9 mouse cellular contexts compared by ENCODE assay signal in the genomic region with DNA sequence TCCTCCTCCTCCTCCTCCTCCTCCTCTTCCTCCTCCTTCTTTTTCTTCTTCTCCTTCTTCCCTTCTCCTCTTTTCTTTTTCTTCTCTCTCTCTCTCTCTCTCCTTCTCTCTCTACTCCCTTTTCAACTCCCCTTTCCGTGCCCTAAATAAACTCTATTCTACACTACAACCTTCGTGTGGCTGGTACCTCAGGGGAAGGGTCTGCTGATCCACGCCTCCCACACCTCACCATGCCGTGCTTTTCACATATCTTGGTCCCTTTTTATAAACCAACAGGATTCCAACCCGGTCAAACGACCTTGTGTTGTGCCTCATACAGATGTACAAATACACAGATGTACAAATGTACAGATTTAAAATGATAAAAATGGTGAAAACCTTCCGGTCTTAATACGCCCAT. TPM values are rescaled to one million over a fixed set of nuclear protein-coding genes. Genes with fewer than 3 reads are reported as not detected.
DNase-seq lines count a peak whose midpoint lies in the region; ATAC-seq and TF ChIP-seq lines count a peak whose summit lies in the region.
"Had no signal": no experiment of that assay in that cellular context is flagged by ENCODE, and none has a peak within 500 bp of the region (broad histone marks: within the 10 kb centered on the region; RNA-seq: fewer than 3 reads in every experiment).

No protein-coding gene starts in this region.

- no peak for ATAC-seq in kidney, embryonic 15.5 days (replicated peaks; ENCODE audit: low FRiP score)
- no peak for ATAC-seq in hindbrain, embryonic 12.5 days (ENCODE audit: low FRiP score)
- no peak for ATAC-seq in midbrain, embryonic 11.5 days (ENCODE audit: low FRiP score)

- H3K27me3 ChIP-seq in kidney, embryonic 15.5 days, result peaks cover 34% of the 10 kb centered on the region
- H3K27me3 ChIP-seq in hindbrain, embryonic 12.5 days, result peaks cover 60% of the 10 kb centered on the region
- peaks cover 31% of the 10 kb centered on the region for H3K27me3 ChIP-seq in midbrain, embryonic 11.5 days (ENCODE audit: control insufficient read depth, insufficient read depth, low read length)

- 9% methylated on average over 8 of the region's 8 CpGs for WGBS in kidney, embryonic 15.5 days
- 21% methylated on average over 8 of the region's 8 CpGs for WGBS in hindbrain, embryonic 12.5 days
- WGBS in midbrain, embryonic 11.5 days, result 18% methylated on average over 8 of the region's 8 CpGs

- no peaks in the 10 kb centered on the region for H3K9me3 ChIP-seq in kidney, embryonic 15.5 days (replicated peaks)
- H3K9me3 ChIP-seq in hindbrain, embryonic 12.5 days (replicated peaks), result no peaks in the 10 kb centered on the region
- H3K9me3 ChIP-seq in midbrain, embryonic 11.5 days (ENCODE audit: control insufficient read depth, low read length), result no peaks in the 10 kb centered on the region

- peaks cover 65% of the 10 kb centered on the region for H3K4me1 ChIP-seq in kidney, embryonic 15.5 days
- peaks cover 14% of the 10 kb centered on the region for H3K4me1 ChIP-seq in bone marrow macrophage, adult 2 months (ENCODE audit: control insufficient read depth, insufficient read depth, low read length)
- peaks cover 44% of the 10 kb centered on the region for H3K4me1 ChIP-seq in hindbrain, embryonic 12.5 days
- H3K4me1 ChIP-seq in midbrain, embryonic 11.5 days (ENCODE audit: control insufficient read depth, insufficient read depth, low read length), result peaks cover 44% of the 10 kb centered on the region

- H3K4me2 ChIP-seq in kidney, embryonic 15.5 days, result peak overlapping the region; percentile 67
- peak overlapping the region; percentile 97 for H3K4me2 ChIP-seq in hindbrain, embryonic 12.5 days (replicated peaks)
- H3K4me2 ChIP-seq in midbrain, embryonic 11.5 days, result peak overlapping the region; percentile 68

- H3K4me3 ChIP-seq in kidney, embryonic 15.5 days (replicated peaks), result peak overlapping the region; percentile 95
- H3K4me3 ChIP-seq in bone marrow macrophage, adult 2 months (ENCODE audit: insufficient read depth, low read length), result peak overlapping the region; percentile 91
- peak overlapping the region; percentile 84 for H3K4me3 ChIP-seq in hindbrain, embryonic 12.5 days
- peak overlapping the region; percentile 94 for H3K4me3 ChIP-seq in midbrain, embryonic 11.5 days (ENCODE audit: low read depth, low read length)

- peak overlapping the region; percentile 51 for H3K9ac ChIP-seq in kidney, embryonic 15.5 days
- peak overlapping the region; percentile 48 for H3K9ac ChIP-seq in hindbrain, embryonic 12.5 days
- H3K9ac ChIP-seq in midbrain, embryonic 11.5 days (ENCODE audit: low read length), result peak overlapping the region; percentile 44

- no peak for TF ChIP-seq POLR2A in bone marrow macrophage, adult 2 months (IDR thresholded peaks at IDR 0.05; ENCODE audit: borderline replicate concordance, low read depth, low read length)

- H3K27ac ChIP-seq in kidney, embryonic 15.5 days, result peak overlapping the region; percentile 76
- peak overlapping the region; percentile 19; the same call in 1 of the 2 replicates for H3K27ac ChIP-seq in bone marrow macrophage, adult 2 months (ENCODE audit: insufficient read depth, low read depth, low read length)
- peak overlapping the region; percentile 25; the same call in 1 of the 2 replicates for H3K27ac ChIP-seq in hindbrain, embryonic 12.5 days
- H3K27ac ChIP-seq in midbrain, embryonic 11.5 days (ENCODE audit: low read depth, low read length), result no peak overlapping the region

- no peak for TF ChIP-seq CTCF in bone marrow macrophage, adult 2 months (IDR thresholded peaks at IDR 0.05; ENCODE audit: low read depth, low read length)

- no peak for DNase-seq in kidney, adult 9 months
- no peak for DNase-seq in midbrain, embryonic 11.5 days (ENCODE audit: low spot score, missing footprints)
- DNase-seq in adrenal gland, postnatal 25 days, result no peak
- no peak for DNase-seq in c-Kit-positive CD71-positive TER-119-positive erythroid progenitor cells, embryonic 14.5 days (ENCODE audit: low spot score)
- no peak for DNase-seq in right cerebral cortex, postnatal 36 days (ENCODE audit: low spot score in 2 of 2)

- H3K36me3 ChIP-seq in kidney, embryonic 15.5 days, result peaks cover 20% of the 10 kb centered on the region
- H3K36me3 ChIP-seq in hindbrain, embryonic 12.5 days, result peaks cover 19% of the 10 kb centered on the region
- H3K36me3 ChIP-seq in midbrain, embryonic 11.5 days (ENCODE audit: control insufficient read depth, insufficient read depth, low read length), result no peaks in the 10 kb centered on the region

RNA-seq across cellular contexts. Expression of a gene that starts 0.7 kb away (rescaled TPM):
- 22.3 and 28.7 TPM in 2 replicates for polyA plus RNA-seq in kidney, embryonic 15.5 days (2015; fragmentation: Nextera tagmentation; extraction: Ambion mirVana)
- polyA plus RNA-seq in bone marrow macrophage, adult 2 months (2012; ENCODE audit: insufficient read depth, insufficient read length, missing spikeins), result 14.0 and 19.7 TPM in 2 replicates
- polyA plus RNA-seq in hindbrain, embryonic 12.5 days (2016; fragmentation: Nextera tagmentation; extraction: Ambion mirVana), result 25.3 and 25.6 TPM in 2 replicates
- 18.1 and 19.8 TPM in 2 replicates for polyA plus RNA-seq in midbrain, embryonic 11.5 days (2014; fragmentation: Nextera tagmentation; extraction: Ambion mirVana)
- 44.9 and 48.7 TPM in 2 replicates for total RNA-seq in adrenal gland, postnatal 25 days (2021)

RNA-seq across cellular contexts. Expression of a gene that starts 4.9 kb away (rescaled TPM):
- polyA plus RNA-seq in kidney, embryonic 15.5 days (2015; fragmentation: Nextera tagmentation; extraction: Ambion mirVana), result not detected in 2 replicates
- polyA plus RNA-seq in bone marrow macrophage, adult 2 months (2012; ENCODE audit: insufficient read depth, insufficient read length, missing spikeins), result not detected in 2 replicates
- polyA plus RNA-seq in hindbrain, embryonic 12.5 days (2016; fragmentation: Nextera tagmentation; extraction: Ambion mirVana), result 1.2 and 2.1 TPM in 2 replicates
- 8.6 and 12.6 TPM in 2 replicates for polyA plus RNA-seq in midbrain, embryonic 11.5 days (2014; fragmentation: Nextera tagmentation; extraction: Ambion mirVana)
- not detected in 2 replicates for total RNA-seq in adrenal gland, postnatal 25 days (2021)
- total RNA-seq: hematopoietic stem cell, adult 5-6 weeks had no signal

RNA-seq across cellular contexts. Expression of a gene that starts 22.3 kb away (rescaled TPM):
- 6.2 and 7.8 TPM in 2 replicates for polyA plus RNA-seq in kidney, embryonic 15.5 days (2015; fragmentation: Nextera tagmentation; extraction: Ambion mirVana)
- 0.47 TPM in 1 of 2 replicates, not detected in the other for polyA plus RNA-seq in bone marrow macrophage, adult 2 months (2012; ENCODE audit: insufficient read depth, insufficient read length, missing spikeins)
- 13.1 and 16.2 TPM in 2 replicates for polyA plus RNA-seq in hindbrain, embryonic 12.5 days (2016; fragmentation: Nextera tagmentation; extraction: Ambion mirVana)
- 7.4 and 9.5 TPM in 2 replicates for polyA plus RNA-seq in midbrain, embryonic 11.5 days (2014; fragmentation: Nextera tagmentation; extraction: Ambion mirVana)
- 3.1 and 3.6 TPM in 2 replicates for total RNA-seq in adrenal gland, postnatal 25 days (2021)
- total RNA-seq: hematopoietic stem cell, adult 5-6 weeks had no signal

RNA-seq across cellular contexts. Expression of a gene that starts 22.4 kb away (rescaled TPM):
- polyA plus RNA-seq in kidney, embryonic 15.5 days (2015; fragmentation: Nextera tagmentation; extraction: Ambion mirVana), result 1.5 and 2.1 TPM in 2 replicates
- polyA plus RNA-seq in bone marrow macrophage, adult 2 months (2012; ENCODE audit: insufficient read depth, insufficient read length, missing spikeins), result not detected in 2 replicates
- polyA plus RNA-seq in hindbrain, embryonic 12.5 days (2016; fragmentation: Nextera tagmentation; extraction: Ambion mirVana), result 2.5 and 3.8 TPM in 2 replicates
- 1.1 and 1.7 TPM in 2 replicates for polyA plus RNA-seq in midbrain, embryonic 11.5 days (2014; fragmentation: Nextera tagmentation; extraction: Ambion mirVana)
- total RNA-seq in adrenal gland, postnatal 25 days (2021), result 1.1 TPM in 1 of 2 replicates, not detected in the other

RNA-seq across cellular contexts. Expression of a gene that starts 29.2 kb away (rescaled TPM):
- 387 and 455 TPM in 2 replicates for polyA plus RNA-seq in kidney, embryonic 15.5 days (2015; fragmentation: Nextera tagmentation; extraction: Ambion mirVana)
- 958 and 1,114 TPM in 2 replicates for polyA plus RNA-seq in bone marrow macrophage, adult 2 months (2012; ENCODE audit: insufficient read depth, insufficient read length, missing spikeins)
- 257 and 282 TPM in 2 replicates for polyA plus RNA-seq in hindbrain, embryonic 12.5 days (2016; fragmentation: Nextera tagmentation; extraction: Ambion mirVana)
- polyA plus RNA-seq in midbrain, embryonic 11.5 days (2014; fragmentation: Nextera tagmentation; extraction: Ambion mirVana), result 357 and 368 TPM in 2 replicates
- 458 and 532 TPM in 2 replicates for total RNA-seq in adrenal gland, postnatal 25 days (2021)
